Mouse (Mus musculus) spleen, adult 2 months (tissue): ENCODE measurements around the gene St6gal1.

Experiments
- CTCF ChIP-seq: fragments of 200-500 bp; IDR thresholded peaks from 2 replicates; pipeline ENCODE4 v1.5.1; 2011; ENCODE audit warnings: mild to moderate bottlenecking, inconsistent platforms; ENCODE audit not compliant: insufficient read depth, insufficient read length, insufficient replicate concordance; ENCODE audit errors: extremely low read depth
- POLR2A ChIP-seq: fragments of 200-500 bp; IDR thresholded peaks from 2 replicates; pipeline ENCODE4 v1.6.1; 2011; ENCODE audit warnings: low read depth, low read length, inconsistent platforms

- TF ChIP-seq CTCF (no peak), POLR2A (no peak)
Observed at GRCm38 (mm10) chr16:23296721-23297120, 72.2 kb downstream of the St6gal1 start.
